In genomic region chr15:63400011-63400410, GRCm38 (mm10) we compare ENCODE assay signal across 15 mouse cellular contexts.
"Had no signal": no experiment of that assay in that cellular context is flagged by ENCODE, and none has a peak within 500 bp of the region (broad histone marks: within the 10 kb centered on the region; RNA-seq: fewer than 3 reads in every experiment).

No protein-coding gene starts in this region.

- H3K27ac ChIP-seq: kidney, postnatal 0 days; layer of hippocampus, adult 2 months; limb, embryonic 15.5 days; liver, embryonic 12.5 days; macrophage; midbrain, embryonic 15.5 days; neural tube, embryonic 13.5 days had no signal

- H3K36me3 ChIP-seq: limb, embryonic 15.5 days; liver, embryonic 12.5 days; midbrain, embryonic 15.5 days; neural tube, embryonic 13.5 days had no signal

- DNase-seq: lung, embryonic 14.5 days; lung, postnatal 10 days; right cerebral cortex, postnatal 4 days; spleen, adult 18-20 months; thymus, adult 18-20 months; thymus, postnatal 14 days had no signal

- H3K4me3 ChIP-seq: layer of hippocampus, adult 2 months; limb, embryonic 15.5 days; liver, embryonic 12.5 days; megakaryocyte, embryonic 14.5 days; midbrain, embryonic 15.5 days; neural tube, embryonic 13.5 days had no signal

- H3K4me1 ChIP-seq: limb, embryonic 15.5 days; liver, embryonic 12.5 days; midbrain, embryonic 15.5 days; neural tube, embryonic 13.5 days had no signal

- H3K9ac ChIP-seq: limb, embryonic 15.5 days; liver, embryonic 12.5 days; lung, embryonic 14.5 days; midbrain, embryonic 15.5 days; neural tube, embryonic 13.5 days had no signal

- ATAC-seq: liver, embryonic 12.5 days; midbrain, embryonic 15.5 days had no signal

- H3K4me2 ChIP-seq: limb, embryonic 15.5 days; liver, embryonic 12.5 days; lung, embryonic 14.5 days; midbrain, embryonic 11.5 days; midbrain, embryonic 15.5 days; neural tube, embryonic 13.5 days had no signal

- H3K27me3 ChIP-seq: limb, embryonic 15.5 days; liver, embryonic 12.5 days; megakaryocyte, embryonic 14.5 days; midbrain, embryonic 15.5 days; neural tube, embryonic 13.5 days had no signal

- H3K9me3 ChIP-seq: limb, embryonic 15.5 days; liver, embryonic 12.5 days; megakaryocyte, embryonic 14.5 days; midbrain, embryonic 15.5 days; neural tube, embryonic 13.5 days had no signal
